Mouse (Mus musculus) c-Kit-negative CD71-positive TER-119-positive erythroid progenitor cells, embryonic 14.5 days (primary cell): ENCODE measurements at regions not wholly inside any gene's neighbourhood (a gene's known extent, or its start where the extent isn't known, plus 50 kb on each side); places are given as distances from the start of the nearest gene placed in this dataset.

Experiments
- DNase-seq: peaks from one replicate; pipeline ENCODE4 v3.0.0-alpha.2; 2013; ENCODE audit warnings: low read depth, low spot score

DNA sequence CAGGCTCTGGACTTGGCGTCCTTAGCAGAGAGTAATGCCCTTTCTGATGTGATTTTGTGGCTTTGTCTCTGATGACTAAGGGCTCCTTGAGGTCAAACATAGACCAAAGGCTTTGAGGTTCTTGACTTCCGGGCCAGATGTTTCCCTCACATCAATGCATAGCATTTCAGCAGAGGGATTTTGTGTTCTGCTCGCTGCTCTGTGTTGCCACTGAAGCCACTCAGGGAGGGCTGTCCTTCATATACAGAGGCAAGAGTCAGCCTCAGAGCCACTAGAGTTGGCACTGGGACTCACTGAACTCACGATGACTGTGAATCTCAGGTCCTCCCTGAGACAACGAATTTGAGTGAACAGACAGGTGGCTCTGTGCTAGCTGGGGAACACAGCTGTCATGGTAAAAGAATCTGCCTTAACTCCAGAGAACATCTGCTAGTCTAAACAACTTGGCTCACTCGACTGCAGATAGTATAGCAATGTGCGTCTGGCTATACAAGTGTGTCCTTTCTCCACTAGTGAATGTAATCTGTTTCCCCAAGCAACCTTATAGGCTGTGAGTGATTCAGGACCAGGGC is 74.3 kb downstream of the Gp2 start:
- DNase-seq: no peak

GRCm38 (mm10) chr7:119379935-119380334 is 79.2 kb downstream of the Gp2 start:
- DNase-seq: no peak

- no peak for DNase-seq
Measured at GRCm38 (mm10) chr7:119364268-119364596, 94.9 kb downstream of the Gp2 start.

GRCm38 (mm10) chr7:119363552-119364267 is 95.4 kb downstream of the Gp2 start:
- no peak for DNase-seq

GRCm38 (mm10) chr7:119357338-119357737 is 101.7 kb downstream of the Gp2 start:
- DNase-seq: no peak

GRCm38 (mm10) chr7:119356251-119356650 is 102.8 kb downstream of the Gp2 start:
- DNase-seq: no peak

DNA sequence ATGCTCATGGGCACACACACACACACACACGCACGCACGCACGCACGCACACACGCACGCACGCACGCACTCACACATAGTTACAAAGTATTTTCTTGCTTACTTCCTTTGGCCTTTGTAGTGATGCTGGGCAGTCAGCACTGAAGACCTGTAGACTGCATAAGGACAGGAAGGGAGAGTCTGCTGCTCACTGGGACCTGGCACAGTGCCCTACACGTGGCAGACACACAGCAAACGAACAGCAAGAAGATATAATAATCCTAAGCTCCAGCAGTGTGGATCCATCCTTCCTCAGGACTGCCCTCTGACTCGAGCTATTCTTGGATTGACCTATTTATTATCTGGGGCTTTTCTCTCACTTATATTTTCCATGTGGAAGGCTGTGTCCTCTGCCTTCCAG is 106.5 kb downstream of the Gp2 start:
- DNase-seq: no peak

DNA sequence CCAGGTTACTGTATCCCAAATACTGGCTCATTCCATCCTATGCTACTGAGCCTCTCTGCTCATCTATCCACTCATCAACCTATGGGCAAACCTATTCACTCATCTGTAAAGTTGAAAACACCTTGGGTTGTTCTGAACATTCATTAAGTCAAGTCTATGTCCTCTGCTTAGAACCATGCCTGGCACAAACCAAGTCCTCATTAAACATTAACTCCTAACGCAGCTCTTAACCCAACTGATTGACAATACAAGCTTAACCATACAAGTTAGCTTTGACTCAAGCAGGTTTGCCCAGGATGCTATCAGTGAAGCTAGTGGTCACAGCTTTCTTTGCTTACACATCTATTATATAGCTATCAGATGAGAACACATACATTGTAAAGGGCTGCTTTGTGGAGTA is 108.4 kb downstream of the Gp2 start:
- no peak for DNase-seq

- no peak for DNase-seq
Measured at GRCm38 (mm10) chr7:119343380-119343779, 115.7 kb downstream of the Gp2 start.

- no peak for DNase-seq
Measured at GRCm38 (mm10) chr7:119333102-119333501, 126.0 kb downstream of the Gp2 start.

DNA sequence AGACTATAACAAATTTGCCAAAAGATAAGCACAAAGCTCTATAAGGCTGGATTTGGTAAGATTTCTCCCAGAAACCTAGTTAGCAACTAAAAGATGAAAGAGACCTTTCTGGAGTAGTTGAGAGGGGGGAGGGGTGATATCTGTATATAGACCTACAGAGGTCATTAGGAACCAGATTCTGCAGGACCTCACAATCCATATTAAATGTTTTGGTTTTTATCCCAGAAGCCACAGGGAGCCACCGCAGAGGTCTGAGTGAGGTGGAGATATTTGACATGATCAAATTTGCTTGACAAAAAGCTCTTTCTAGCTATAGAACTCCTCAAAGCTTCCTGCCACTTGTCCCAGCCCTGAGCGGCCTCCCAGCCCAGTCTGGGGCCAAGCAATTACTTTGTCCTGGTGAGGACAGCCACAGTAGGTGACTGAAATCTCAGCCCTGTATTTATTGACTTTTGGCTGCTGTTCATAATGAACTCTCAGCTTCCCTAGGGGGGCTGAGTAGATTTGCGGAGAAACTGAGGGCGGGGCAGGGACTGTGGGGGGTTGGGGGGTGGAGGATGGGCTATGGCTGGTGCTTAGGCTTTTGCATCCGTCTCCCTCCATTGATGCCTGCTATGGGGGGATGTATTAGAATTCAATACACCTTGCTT is 128.5 kb downstream of the Gp2 start:
- DNase-seq: no peak

- no peak for DNase-seq
Measured at GRCm38 (mm10) chr7:119296307-119296706, 111.9 kb upstream of the Gpr139 start.

DNA sequence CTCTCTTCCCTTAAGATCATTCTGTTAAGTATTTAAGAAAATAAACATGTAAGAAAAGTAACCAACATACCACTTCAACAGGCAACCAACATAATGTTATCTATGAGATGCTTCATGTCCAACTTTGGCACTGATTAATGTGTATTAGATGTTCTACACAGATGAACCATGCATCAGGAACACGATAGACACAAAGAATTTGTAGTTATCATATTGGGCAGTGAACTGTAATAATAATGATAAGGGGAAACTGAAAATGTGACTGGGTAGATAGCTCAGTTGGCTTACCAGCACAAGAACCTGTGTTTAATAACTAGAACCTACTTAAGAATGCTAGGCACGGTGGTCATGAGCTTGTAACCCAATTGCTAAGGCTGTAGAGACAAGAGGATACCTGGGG is 107.0 kb upstream of the Gpr139 start:
- no peak for DNase-seq

GRCm38 (mm10) chr7:119285290-119285689 is 100.9 kb upstream of the Gpr139 start:
- no peak for DNase-seq

GRCm38 (mm10) chr7:119279896-119280661 is 95.7 kb upstream of the Gpr139 start:
- peak; percentile 42 for DNase-seq

DNA sequence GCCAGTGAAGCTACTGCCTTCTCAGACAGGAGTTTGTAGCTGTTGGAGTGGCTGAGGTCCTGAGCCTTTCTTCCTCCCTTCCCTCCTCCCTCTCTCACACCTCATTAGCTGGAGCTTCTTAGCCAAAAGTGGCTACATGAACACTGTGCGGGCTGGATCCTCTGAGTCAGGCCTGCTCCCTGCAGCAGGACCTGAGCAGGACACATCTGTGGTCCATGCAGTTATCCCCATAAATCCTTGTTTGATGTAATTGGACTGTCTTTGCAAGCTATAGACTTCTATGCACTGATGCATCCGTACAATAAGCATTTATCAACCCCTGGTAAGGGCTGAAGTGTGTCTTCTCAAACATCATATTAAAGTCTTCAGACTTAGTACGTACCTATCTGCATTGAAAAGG is 88.2 kb upstream of the Gpr139 start:
- DNase-seq: no peak

- DNase-seq: no peak
Measured at GRCm38 (mm10) chr7:119271427-119271826, 87.0 kb upstream of the Gpr139 start.

GRCm38 (mm10) chr7:119270826-119271420 is 86.5 kb upstream of the Gpr139 start:
- peak; percentile 21 for DNase-seq

GRCm38 (mm10) chr7:119258222-119258621 is 73.8 kb upstream of the Gpr139 start:
- no peak for DNase-seq

GRCm38 (mm10) chr7:119256916-119257315 is 72.5 kb upstream of the Gpr139 start:
- no peak for DNase-seq

DNA sequence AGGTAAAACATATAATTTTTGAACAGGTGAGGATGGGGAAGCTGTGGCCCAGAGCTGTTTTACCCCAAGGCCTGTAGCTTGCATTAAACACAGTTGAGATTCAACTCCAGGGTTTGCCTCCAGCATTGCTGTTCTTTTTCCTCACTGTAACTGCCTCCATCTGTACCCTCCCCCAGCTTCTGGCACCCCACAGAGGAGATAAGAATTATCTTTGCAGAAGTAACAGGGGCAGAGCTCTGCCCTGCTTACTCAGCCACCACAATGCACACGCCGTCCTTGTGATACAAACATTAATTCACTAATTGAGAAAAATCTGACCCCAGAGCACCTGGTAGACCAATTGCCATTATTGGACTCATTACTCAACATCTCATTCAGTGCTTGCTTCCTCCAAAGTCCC is 68.3 kb upstream of the Gpr139 start:
- DNase-seq: no peak

DNA sequence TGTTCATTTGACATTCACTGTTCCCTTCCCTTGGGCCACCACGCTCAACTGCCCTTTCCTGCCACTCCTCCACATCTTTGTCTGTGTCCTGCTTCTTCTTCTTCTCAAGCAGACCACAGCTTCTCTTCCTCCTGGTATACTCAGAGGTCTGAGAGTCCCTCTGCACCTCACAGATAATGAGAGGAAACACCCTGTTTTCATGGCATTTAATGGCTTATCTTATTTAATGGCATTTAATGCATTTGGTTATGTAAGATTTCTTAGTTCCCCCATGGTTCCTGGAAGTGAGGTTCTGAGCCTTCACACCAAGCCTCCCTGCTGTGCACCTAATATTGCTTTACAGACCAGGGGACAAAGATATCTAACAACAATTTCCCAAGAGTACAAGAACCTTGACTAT is 67.3 kb upstream of the Gpr139 start:
- peak; percentile 30 for DNase-seq
